Mouse (Mus musculus) embryonic fibroblast, embryonic 13.5 days (primary cell): ENCODE measurements around the gene Olfr845. TPM values are rescaled to one million over a fixed set of nuclear protein-coding genes. Genes with fewer than 3 reads are reported as not detected.

Source experiments
- H3K27ac ChIP-seq: 2 replicates; pipeline ENCODE4 v1.5.1; 2012; ENCODE audit warnings: low read length, control low read depth, inconsistent platforms; ENCODE audit not compliant: insufficient read depth
- H3K4me1 ChIP-seq: 2 replicates; pipeline ENCODE4 v1.6.1; 2011; ENCODE audit warnings: low read length; ENCODE audit not compliant: control insufficient read depth, insufficient read depth
- H3K4me3 ChIP-seq: 2 replicates; pipeline ENCODE4 v1.5.1; 2011; ENCODE audit warnings: mild to moderate bottlenecking, control low read depth, low read length; ENCODE audit not compliant: insufficient read depth
- CTCF ChIP-seq: IDR thresholded peaks from 2 replicates; pipeline ENCODE4 v1.5.1; 2011; ENCODE audit warnings: mild to moderate bottlenecking, control low read depth, low read length, moderate library complexity, borderline replicate concordance; ENCODE audit not compliant: insufficient read depth
- POLR2A ChIP-seq: IDR thresholded peaks from 2 replicates; pipeline ENCODE4 v1.6.1; 2011; ENCODE audit warnings: low read depth, mild to moderate bottlenecking, control low read depth, low read length, moderate library complexity
- polyA plus RNA-seq: library from polyadenylated mRNA; stranded (reverse); fragments of >200 nt; gene quantifications from 2 replicates; pipeline ENCODE4 v1.2.4, GENCODE M21; 2011; ENCODE audit warnings: low read depth; ENCODE audit not compliant: missing spikeins, insufficient read length

Olfr845 gene
- not detected in 2 replicates for polyA plus RNA-seq

- no peak within 1 kb of the TSS for H3K4me3 ChIP-seq
- H3K4me1 ChIP-seq = no peaks in the 10 kb centered on the region
- no peak within 1 kb of the TSS for H3K27ac ChIP-seq
- TF ChIP-seq POLR2A (no peak), CTCF (no peak)
Measured at GRCm38 (mm10) chr9:19336157-19336556, at the start of gene Olfr845. Olfr845 (plus strand) TSS chr9:19336457.

- Histone ChIP-seq H3K27ac (no peak within 1 kb of the TSS), H3K4me1 (no peaks in the 10 kb centered on the region), H3K4me3 (no peak within 1 kb of the TSS)
- TF ChIP-seq POLR2A (no peak), CTCF (no peak)
Measured at GRCm38 (mm10) chr9:19316047-19316446, 20.2 kb upstream of the Olfr845 start, which contains the start of gene Olfr844. Olfr844 (plus strand) TSS chr9:19316347.

GRCm38 (mm10) chr9:19363905-19364304, 27.6 kb downstream of the Olfr845 start, which contains the start of gene Olfr846:
Olfr846 (minus strand) TSS chr9:19364005.
- no peak for TF ChIP-seq CTCF
- TF ChIP-seq POLR2A = no peak
- H3K4me1 ChIP-seq = no peaks in the 10 kb centered on the region
- no peak within 1 kb of the TSS for H3K27ac ChIP-seq
- no peak within 1 kb of the TSS for H3K4me3 ChIP-seq

- TF ChIP-seq CTCF (no peak), POLR2A (no peak)
- Histone ChIP-seq H3K27ac (no peak within 1 kb of the TSS), H3K4me1 (no peaks in the 10 kb centered on the region), H3K4me3 (no peak within 1 kb of the TSS)
Measured at GRCm38 (mm10) chr9:19378569-19378968, 42.3 kb downstream of the Olfr845 start, which contains the start of gene Olfr847. Olfr847 (minus strand) TSS chr9:19378669.

Other genes with a start within 250 kb of the Olfr845 start
- not detected in 2 replicates for gene Olfr836, start 216.1 kb upstream of the Olfr845 start, polyA plus RNA-seq
- gene Olfr837, start 200.1 kb upstream of the Olfr845 start, polyA plus RNA-seq = not detected in 2 replicates
- not detected in 2 replicates for gene Olfr839-ps1, start 159.1 kb upstream of the Olfr845 start, polyA plus RNA-seq
- not detected in 2 replicates for gene Olfr843, start 84.5 kb upstream of the Olfr845 start, polyA plus RNA-seq
- not detected in 2 replicates for gene Olfr844, start 20.1 kb upstream of the Olfr845 start, polyA plus RNA-seq
- gene Olfr846, start 27.5 kb downstream of the Olfr845 start, polyA plus RNA-seq = not detected in 2 replicates
- not detected in 2 replicates for gene Olfr847, start 42.2 kb downstream of the Olfr845 start, polyA plus RNA-seq
- not detected in 2 replicates for gene Olfr849, start 103.8 kb downstream of the Olfr845 start, polyA plus RNA-seq
- gene Olfr850, start 141.8 kb downstream of the Olfr845 start, polyA plus RNA-seq = not detected in 2 replicates
- not detected in 2 replicates for gene Olfr851, start 156.8 kb downstream of the Olfr845 start, polyA plus RNA-seq
- not detected in 2 replicates for gene Olfr853, start 204.6 kb downstream of the Olfr845 start, polyA plus RNA-seq
- not detected in 2 replicates for gene Olfr854, start 230.9 kb downstream of the Olfr845 start, polyA plus RNA-seq
- gene Olfr855, start 246.2 kb downstream of the Olfr845 start, polyA plus RNA-seq = not detected in 2 replicates